Mouse (Mus musculus): ENCODE measurements around the gene E130218I03Rik. TPM values are rescaled to one million over a fixed set of nuclear protein-coding genes. Genes with fewer than 3 reads are reported as not detected.
A peak's percentile ranks its signal among the peaks of the same experiment; 100 is the strongest.
"Not testable (repeated sequence)": the region's sequence is repeated elsewhere in the genome, so short reads cannot be mapped to it uniquely, and the experiment has no call there.

The E130218I03Rik gene
- polyA plus RNA-seq, 1 experiment from 2014 or later = 0.08 TPM

GRCm38 (mm10) chr4:134268102-134268655 is 24.7 kb downstream of the E130218I03Rik start:
- ATAC-seq (replicated peaks; ENCODE audit: low FRiP score, low read depth) (no peak), DNase-seq (ENCODE audit: low spot score) (no peak)
- no peak overlapping the region for H3K4me3 ChIP-seq (replicated peaks; ENCODE audit: low read depth, low read length)
- no peaks in the 10 kb centered on the region for H3K27me3 ChIP-seq (ENCODE audit: insufficient read depth, low read length)
- H3K9ac ChIP-seq (ENCODE audit: low read depth, low read length) = no peak overlapping the region
- no peaks in the 10 kb centered on the region for H3K36me3 ChIP-seq (ENCODE audit: insufficient read depth, low read length)
- no peaks in the 10 kb centered on the region for H3K9me3 ChIP-seq (replicated peaks; ENCODE audit: low read length)
- H3K4me1 ChIP-seq (replicated peaks; ENCODE audit: insufficient read depth, low read length) = 0 out of 2 replicates have a peak, but pooled peaks cover 3% of the 10 kb centered on the region
- WGBS = 72% methylated on average over 19 of the region's 19 CpGs
- H3K27ac ChIP-seq = no peak overlapping the region
- H3K4me2 ChIP-seq (ENCODE audit: low read length) = no peak overlapping the region
- TF ChIP-seq CTCF (IDR thresholded peaks at IDR 0.05; ENCODE audit: low read depth) = peak; percentile 47

- not testable (repeated sequence) for H3K4me3 ChIP-seq (replicated peaks; ENCODE audit: low read depth, low read length); H3K27ac ChIP-seq; H3K4me2 ChIP-seq (ENCODE audit: low read length); H3K9ac ChIP-seq (ENCODE audit: low read depth, low read length); H3K36me3 ChIP-seq (ENCODE audit: insufficient read depth, low read length); ATAC-seq (replicated peaks; ENCODE audit: low FRiP score, low read depth); H3K27me3 ChIP-seq (ENCODE audit: insufficient read depth, low read length); DNase-seq (ENCODE audit: low spot score); H3K9me3 ChIP-seq (replicated peaks; ENCODE audit: low read length); H3K4me1 ChIP-seq (replicated peaks; ENCODE audit: insufficient read depth, low read length)
- TF ChIP-seq CTCF (IDR thresholded peaks at IDR 0.05; ENCODE audit: low read depth) = peak; percentile 61
Measured at GRCm38 (mm10) chr4:134269622-134270021, 26.2 kb downstream of the E130218I03Rik start.

- 87% methylated on average over 7 of the region's 7 CpGs for WGBS
- Histone ChIP-seq H3K9me3 (replicated peaks; ENCODE audit: low read length) (no peaks in the 10 kb centered on the region), H3K4me3 (replicated peaks; ENCODE audit: low read depth, low read length) (no peak overlapping the region), H3K9ac (ENCODE audit: low read depth, low read length) (no peak overlapping the region), H3K4me1 (replicated peaks; ENCODE audit: insufficient read depth, low read length) (0 out of 2 replicates have a peak, but pooled peaks cover 3% of the 10 kb centered on the region), H3K4me2 (ENCODE audit: low read length) (no peak overlapping the region), H3K27me3 (ENCODE audit: insufficient read depth, low read length) (no peaks in the 10 kb centered on the region), H3K36me3 (ENCODE audit: insufficient read depth, low read length) (peaks cover 5% of the 10 kb centered on the region; the same call in 1 of the 2 replicates), H3K27ac (no peak overlapping the region)
- ATAC-seq (replicated peaks; ENCODE audit: low FRiP score, low read depth) = no peak
- TF ChIP-seq CTCF (IDR thresholded peaks at IDR 0.05; ENCODE audit: low read depth) = no peak
- DNase-seq (ENCODE audit: low spot score) = no peak
Measured at GRCm38 (mm10) chr4:134271979-134272378, 28.5 kb downstream of the E130218I03Rik start.

- DNase-seq (ENCODE audit: low spot score) = peak; percentile 32
- Histone ChIP-seq H3K4me2 (ENCODE audit: low read length) (peak overlapping the region; percentile 27), H3K27ac (0 out of 2 replicates have a peak overlapping the region, but pooled peaks have one; percentile 8), H3K9me3 (replicated peaks; ENCODE audit: low read length) (no peaks in the 10 kb centered on the region), H3K36me3 (ENCODE audit: insufficient read depth, low read length) (peaks cover 8% of the 10 kb centered on the region; the same call in 1 of the 2 replicates), H3K4me1 (replicated peaks; ENCODE audit: insufficient read depth, low read length) (0 out of 2 replicates have a peak, but pooled peaks cover 3% of the 10 kb centered on the region), H3K27me3 (ENCODE audit: insufficient read depth, low read length) (no peaks in the 10 kb centered on the region), H3K4me3 (replicated peaks; ENCODE audit: low read depth, low read length) (0 out of 2 replicates have a peak overlapping the region, but pooled peaks have one; percentile 15), H3K9ac (ENCODE audit: low read depth, low read length) (no peak overlapping the region)
- TF ChIP-seq CTCF (IDR thresholded peaks at IDR 0.05; ENCODE audit: low read depth) = no peak
- whole genome bisulfite sequencing = 12% methylated on average over 12 of the region's 13 CpGs
- ATAC-seq (replicated peaks; ENCODE audit: low FRiP score, low read depth) = no peak
Measured at GRCm38 (mm10) chr4:134272731-134273416, 29.4 kb downstream of the E130218I03Rik start.

GRCm38 (mm10) chr4:134273417-134274345 is 30.2 kb downstream of the E130218I03Rik start:
- H3K36me3 ChIP-seq (ENCODE audit: insufficient read depth, low read length) = peaks cover 15% of the 10 kb centered on the region
- H3K4me3 ChIP-seq (replicated peaks; ENCODE audit: low read depth, low read length) = 0 out of 2 replicates have a peak overlapping the region, but pooled peaks have one; percentile 15
- DNase-seq (ENCODE audit: low spot score) = peak; percentile 66
- H3K27ac ChIP-seq = 0 out of 2 replicates have a peak overlapping the region, but pooled peaks have one; percentile 8
- no peak for TF ChIP-seq CTCF (IDR thresholded peaks at IDR 0.05; ENCODE audit: low read depth)
- peak overlapping the region; percentile 27 for H3K4me2 ChIP-seq (ENCODE audit: low read length)
- no peaks in the 10 kb centered on the region for H3K9me3 ChIP-seq (replicated peaks; ENCODE audit: low read length)
- no peak for ATAC-seq (replicated peaks; ENCODE audit: low FRiP score, low read depth)
- 0 out of 2 replicates have a peak, but pooled peaks cover 3% of the 10 kb centered on the region for H3K4me1 ChIP-seq (replicated peaks; ENCODE audit: insufficient read depth, low read length)
- 8% methylated on average over 14 of the region's 14 CpGs for WGBS
- no peaks in the 10 kb centered on the region for H3K27me3 ChIP-seq (ENCODE audit: insufficient read depth, low read length)
- no peak overlapping the region; the same call in 1 of the 2 replicates for H3K9ac ChIP-seq (ENCODE audit: low read depth, low read length)

- no peak overlapping the region for H3K4me2 ChIP-seq (ENCODE audit: low read length)
- no peak overlapping the region for H3K4me3 ChIP-seq (replicated peaks; ENCODE audit: low read depth, low read length)
- no peaks in the 10 kb centered on the region for H3K27me3 ChIP-seq (ENCODE audit: insufficient read depth, low read length)
- ATAC-seq (replicated peaks; ENCODE audit: low FRiP score, low read depth) (no peak), DNase-seq (ENCODE audit: low spot score) (no peak)
- 0 out of 2 replicates have a peak, but pooled peaks cover 7% of the 10 kb centered on the region for H3K36me3 ChIP-seq (ENCODE audit: insufficient read depth, low read length)
- WGBS = 97% methylated on average over 2 of the region's 2 CpGs
- H3K9ac ChIP-seq (ENCODE audit: low read depth, low read length) = no peak overlapping the region
- TF ChIP-seq CTCF (IDR thresholded peaks at IDR 0.05; ENCODE audit: low read depth) = no peak
- H3K4me1 ChIP-seq (replicated peaks; ENCODE audit: insufficient read depth, low read length) = peaks cover 5% of the 10 kb centered on the region
- H3K9me3 ChIP-seq (replicated peaks; ENCODE audit: low read length) = no peaks in the 10 kb centered on the region
- no peak overlapping the region for H3K27ac ChIP-seq
Measured at GRCm38 (mm10) chr4:134284942-134285341, 41.5 kb downstream of the E130218I03Rik start.
